Mouse (Mus musculus) ovary, postnatal 14 days (tissue): ENCODE results near the gene Rwdd3.

Experiments
- DNase-seq: peaks from one replicate; pipeline ENCODE4 v3.0.0; 2022; ENCODE audit warnings: low spot score

Rwdd3 gene

DNA sequence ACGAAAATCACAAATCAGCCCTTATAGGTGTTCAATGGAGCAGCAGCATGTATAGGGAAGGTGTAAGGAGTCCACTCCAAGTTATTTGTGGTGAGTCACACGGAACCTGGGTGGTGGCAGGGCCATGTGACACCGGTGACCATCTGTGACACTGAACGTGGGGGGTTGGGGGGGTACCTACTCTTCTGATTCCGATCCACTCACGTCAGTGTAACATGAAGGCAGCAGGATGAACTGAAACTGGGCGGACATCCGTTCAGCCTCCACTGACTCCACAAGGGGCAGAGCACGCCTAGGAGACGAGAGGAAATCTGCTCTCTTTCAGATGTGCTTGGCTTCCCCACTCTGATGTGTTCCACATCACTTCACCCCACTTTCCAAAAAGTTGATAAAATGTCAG, 11.9 kb downstream of the Rwdd3 start:
- no peak for DNase-seq

DNA sequence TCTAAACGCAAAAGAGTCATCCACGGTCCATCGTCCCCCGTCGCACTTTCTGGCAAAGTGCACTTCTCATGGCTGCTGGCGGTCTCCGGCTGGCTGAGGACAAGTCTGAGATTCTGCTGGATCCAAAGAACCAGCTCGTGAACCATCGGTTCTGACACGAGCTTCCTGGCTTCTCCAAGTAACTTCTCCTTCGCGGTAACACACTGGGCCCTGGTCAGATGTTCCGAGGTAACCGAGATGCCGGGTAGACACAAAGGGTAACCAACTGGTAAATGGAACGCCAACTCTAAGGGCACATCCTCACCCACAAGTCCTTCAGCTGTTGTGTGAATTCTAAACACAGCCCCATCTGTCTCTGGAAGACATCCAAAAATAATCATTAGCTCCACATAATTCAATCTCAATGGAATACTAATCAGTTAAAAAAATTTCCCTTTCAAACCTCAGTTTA, 12.6 kb downstream of the Rwdd3 start:
- DNase-seq: no peak

DNA sequence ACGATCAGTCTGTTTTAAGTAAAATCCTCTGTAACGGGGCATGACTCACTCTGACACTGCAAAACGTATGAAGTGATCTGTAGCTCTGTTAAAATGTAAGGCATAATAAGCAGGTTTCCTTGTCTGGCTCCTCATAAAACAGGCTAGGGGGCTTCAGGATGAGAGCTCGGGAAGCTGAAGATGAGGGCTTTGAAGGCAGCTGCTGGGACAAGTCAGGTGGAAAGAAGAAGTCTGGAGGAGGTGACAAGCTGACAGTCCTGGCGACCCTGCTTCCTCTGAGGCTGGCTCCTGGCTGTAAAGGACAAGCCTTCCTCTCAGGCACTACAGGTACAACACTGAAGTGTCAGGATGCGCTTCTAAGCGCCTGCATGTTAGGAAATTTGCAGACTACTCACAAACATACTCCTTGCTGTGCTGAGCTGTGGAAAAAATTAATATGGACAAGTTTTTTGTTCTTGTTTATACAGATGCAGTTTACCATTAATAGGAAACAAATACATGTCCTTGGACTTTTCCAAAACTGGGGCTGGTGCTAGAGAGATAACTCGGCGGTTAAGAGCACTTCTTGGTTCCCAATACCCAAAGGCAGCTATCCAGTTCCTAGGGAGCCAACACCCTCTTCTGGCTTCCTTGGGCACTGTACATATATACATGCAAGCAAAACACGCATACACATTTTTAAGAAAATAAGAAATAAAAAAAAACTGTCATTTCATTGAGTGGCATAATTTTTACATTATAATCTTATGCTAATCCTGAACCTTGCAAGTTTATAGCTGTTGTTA, 13.8 kb downstream of the Rwdd3 start:
- DNase-seq: no peak

DNA sequence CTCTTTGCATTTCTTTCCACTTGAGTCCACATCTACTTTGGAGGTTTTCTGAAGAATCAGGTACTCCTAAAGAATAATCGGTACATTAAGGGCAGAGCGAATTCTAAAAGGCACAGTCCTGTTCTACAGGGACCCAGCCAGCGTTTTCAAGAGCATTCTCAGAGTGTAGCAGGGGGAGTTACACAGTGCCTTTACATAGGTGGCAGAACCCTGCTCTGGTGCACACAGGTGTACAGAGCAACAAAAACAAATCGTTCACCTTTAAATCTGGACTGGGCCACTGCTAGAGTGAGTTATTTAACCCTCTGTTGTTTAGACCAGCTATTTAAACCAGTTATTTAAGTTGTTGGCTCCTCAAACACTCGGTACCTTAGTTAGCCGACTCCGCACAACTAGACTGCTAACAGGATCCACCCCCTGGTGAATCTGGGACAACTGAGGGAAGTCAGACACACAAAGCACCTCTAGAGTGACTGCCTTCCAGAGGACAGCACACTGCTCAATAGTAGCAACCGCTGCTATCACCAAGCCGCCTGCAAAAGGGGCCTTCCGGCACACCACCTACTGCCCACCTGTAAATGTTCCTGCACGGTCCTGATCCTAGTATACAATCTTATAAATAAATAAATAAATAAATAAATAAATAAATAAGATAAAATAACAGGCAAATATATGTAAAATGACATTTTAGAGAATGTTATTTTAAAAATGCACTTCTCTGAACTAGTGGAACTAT, 14.9 kb downstream of the Rwdd3 start:
- DNase-seq: no peak

DNA sequence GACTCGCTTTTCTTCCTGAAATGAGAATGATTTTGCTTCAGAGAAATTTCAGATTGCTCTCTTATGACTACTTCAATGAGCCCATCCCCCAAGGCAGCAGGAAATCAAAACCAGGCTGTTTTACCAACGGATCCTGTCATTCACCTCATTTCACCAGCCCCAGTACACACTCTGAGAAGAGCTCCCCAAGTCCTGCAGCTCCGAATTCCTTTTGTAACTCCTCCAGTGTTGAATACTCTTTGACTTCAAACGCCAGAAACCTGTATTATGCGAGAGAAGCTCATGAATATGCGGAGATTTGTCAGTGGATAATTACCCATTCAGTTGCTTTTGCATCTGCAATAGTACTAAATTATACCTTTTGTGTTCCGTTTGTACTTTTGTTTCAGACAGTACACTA, 15.5 kb downstream of the Rwdd3 start:
- no peak for DNase-seq

DNA sequence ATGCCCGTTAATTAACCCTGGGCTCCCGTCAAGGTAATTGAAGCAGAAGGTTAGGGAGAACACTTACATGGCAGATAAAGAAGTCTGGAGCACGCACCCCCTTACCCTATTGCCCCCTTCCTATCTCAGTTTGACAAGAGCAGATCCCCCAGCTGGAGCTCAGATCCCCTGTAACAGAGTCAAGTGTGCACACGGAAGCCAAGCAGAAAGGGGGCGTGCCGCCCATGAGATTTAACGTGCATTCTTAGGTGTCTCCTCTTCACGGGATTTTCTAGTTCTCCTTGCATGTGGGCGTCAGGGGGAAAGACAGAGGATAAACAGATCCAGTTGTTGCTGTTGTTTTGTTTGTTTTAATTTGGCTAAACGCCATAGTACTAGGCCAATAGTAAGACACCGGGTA, 37.6 kb downstream of the Rwdd3 start:
- DNase-seq: no peak

DNA sequence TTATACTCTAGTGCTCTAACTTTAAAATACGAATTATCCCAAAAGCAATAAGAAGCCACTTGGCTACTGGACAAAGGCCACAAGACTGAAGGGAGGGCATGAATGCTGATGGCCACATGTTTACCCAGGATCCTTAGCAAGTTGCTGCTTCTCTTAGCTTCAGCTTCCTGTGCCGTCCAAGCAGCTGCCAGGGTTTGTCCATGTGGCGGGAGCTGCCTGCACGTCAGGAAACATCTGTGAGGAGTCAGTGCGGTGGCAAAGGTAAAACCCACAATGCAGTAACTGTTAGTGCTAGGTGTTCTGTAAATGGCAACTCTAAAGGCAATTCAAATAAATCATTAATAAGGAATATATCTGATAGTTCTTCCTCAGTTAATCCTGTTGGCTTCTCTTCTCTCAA, 38.5 kb downstream of the Rwdd3 start:
- DNase-seq: no peak

DNA sequence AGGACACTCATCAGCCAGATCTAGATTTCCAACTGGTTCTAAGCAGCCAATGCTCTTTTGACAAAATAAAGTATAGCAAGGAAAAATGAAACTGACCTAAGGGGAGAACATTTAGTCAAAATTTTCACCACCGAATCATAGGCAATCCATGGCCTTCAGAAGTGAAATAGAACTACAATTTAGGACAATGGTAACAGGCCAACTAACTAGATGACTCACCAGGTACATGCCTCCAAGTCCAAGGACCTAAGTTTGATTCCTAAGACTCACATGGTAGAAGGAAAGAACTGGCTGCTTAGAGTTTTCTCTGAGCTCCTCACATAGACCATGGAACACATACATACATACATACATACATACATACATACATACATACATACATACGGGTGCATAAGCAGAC, 44.3 kb downstream of the Rwdd3 start:
- DNase-seq: no peak

DNA sequence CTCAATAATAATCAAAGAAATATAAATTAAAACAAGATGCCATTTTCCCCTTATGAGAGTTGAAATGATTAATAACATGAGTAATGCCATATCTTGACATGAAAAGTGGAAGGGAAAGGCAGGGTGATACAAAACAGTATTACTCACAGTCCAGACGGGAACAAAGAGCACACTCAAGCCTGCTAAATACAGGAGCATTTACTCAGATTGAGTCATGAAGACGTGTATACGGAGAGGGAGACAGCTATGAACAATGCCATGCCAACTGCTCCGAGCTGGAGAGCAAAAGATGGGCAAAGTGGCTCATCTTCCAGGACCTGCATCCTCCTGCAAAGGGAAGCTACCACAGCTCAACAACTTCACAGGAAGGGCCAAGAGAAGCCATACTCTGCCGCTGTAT, 45.0 kb downstream of the Rwdd3 start:
- no peak for DNase-seq

DNA sequence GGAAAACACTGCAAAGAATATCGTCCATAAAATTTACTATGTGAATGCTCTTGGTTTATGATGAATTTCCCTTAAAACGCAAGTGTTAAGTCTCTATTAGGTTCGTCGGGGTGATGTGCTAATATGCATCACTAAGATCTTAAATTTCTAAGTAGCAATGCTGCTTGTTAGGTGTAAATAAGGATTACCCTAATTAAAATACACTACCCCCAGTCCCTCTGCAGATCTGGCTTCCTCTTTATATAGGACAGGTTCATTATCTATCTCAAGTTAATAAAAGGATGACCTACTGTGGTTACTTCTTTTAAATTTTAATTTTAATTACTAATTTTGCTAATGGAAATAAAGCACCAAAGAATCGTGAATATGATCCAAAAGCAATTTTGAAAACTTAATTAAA, 50.4 kb downstream of the Rwdd3 start:
- no peak for DNase-seq

DNA sequence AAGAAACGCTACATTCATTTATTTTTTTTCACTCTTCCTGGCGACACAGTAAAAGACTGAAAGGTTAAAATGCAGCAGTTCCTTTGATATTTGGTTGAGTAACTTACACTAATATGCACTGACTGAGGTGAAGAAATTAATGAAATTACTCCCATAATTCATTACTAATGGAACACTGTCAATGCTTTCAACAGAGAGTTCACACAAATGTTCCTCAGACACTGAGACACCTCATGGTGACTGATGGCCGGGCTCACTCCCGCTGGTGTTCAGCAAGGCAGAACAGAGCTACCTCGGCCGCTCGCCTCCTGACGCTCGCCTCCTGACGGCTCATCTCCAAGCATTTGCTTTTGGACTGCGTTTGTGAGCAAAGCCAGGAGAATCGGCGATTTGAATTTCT, 54.9 kb downstream of the Rwdd3 start:
- no peak for DNase-seq

DNA sequence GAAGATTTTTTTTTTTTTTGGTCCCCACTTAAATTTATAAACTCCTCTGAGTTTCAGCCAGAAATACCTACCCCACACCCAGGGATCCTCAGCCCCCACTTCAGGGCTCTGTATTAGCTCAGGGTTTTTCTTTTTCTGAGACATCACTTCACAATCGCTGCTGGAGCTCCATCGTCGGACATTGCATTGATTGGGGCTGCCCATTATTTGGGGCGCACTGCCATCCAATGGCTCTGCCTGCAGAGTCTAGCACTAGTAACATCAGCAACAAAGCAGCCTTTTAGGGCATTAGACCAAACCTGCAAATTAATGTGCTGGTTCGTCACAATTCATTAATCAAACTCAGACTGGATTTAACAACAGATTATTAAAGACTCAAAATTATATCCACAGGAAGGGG, 55.4 kb downstream of the Rwdd3 start:
- no peak for DNase-seq

DNA sequence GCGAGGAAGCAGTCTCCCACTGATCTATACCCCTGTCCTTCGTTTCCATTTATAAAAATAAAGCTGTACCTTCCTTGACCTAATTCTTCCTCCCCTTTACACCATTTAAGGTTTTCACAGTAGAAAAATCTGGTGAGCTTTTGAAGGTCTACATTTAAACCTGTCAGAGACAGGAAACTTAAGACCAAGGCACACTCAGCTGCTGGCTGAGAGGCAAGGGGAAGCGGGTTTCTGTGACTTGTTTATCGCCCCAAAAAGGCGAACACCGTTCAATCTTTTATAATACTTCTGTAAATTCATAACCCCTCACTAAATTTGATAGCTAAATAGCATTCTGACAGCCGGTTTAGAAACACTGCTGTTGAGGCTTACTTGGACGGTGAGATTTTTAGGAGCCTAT, 60.4 kb downstream of the Rwdd3 start:
- no peak for DNase-seq

DNA sequence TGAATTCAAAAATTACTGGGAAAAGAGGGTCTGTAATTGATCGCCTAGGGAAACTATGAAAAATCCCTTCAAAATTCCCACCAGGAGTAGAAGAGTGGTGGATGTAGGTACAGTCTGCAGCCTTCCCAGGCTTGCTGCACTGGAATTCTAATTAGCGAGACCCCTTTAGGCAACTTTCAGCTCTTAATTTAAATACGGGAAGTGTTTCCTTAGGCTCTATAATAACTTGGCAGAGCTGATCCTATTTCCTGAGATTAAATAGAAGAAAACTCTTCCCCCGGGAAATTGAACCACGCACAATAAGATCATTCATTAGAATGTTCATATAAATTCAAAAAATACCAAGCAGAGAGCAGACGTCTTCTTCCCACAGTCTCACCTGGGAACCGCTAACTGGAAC, 61.1 kb downstream of the Rwdd3 start:
- DNase-seq: no peak

DNA sequence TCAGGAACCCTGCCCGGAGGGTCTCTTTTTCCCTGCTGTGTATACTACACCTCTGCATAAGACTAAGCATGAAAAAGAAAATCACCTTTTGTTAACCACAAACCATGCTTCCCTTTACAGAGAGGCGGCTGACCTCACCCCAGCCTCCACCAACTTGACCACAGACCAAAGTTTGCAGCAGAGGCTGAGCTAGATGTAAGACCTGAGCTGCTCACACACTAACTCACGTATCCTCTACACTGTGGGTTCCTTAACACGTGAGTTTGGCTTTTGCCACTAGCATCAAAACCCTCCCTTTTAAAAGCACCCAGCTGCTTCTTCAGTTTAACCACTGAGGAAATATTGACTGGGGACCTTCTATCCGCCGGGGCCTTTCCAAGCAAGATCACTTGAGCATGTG, 64.0 kb downstream of the Rwdd3 start:
- no peak for DNase-seq

DNA sequence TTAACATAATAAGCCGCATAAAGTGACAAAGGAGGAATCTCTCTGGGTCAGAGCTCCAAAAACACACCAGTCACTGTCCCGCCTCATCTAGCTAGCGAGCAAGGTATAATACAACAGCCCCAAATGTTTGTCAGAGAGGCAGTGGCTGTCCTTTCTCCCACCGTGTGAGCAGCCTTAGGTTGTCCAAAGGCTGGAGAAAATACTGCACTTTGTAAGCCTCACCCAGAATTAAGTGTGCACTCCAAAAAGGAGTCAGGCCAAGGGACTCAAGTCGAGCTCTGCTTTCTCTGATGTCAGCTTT, 66.1 kb downstream of the Rwdd3 start:
- no peak for DNase-seq
